Mouse (Mus musculus) CD4-positive, CD25-positive, alpha-beta regulatory T cell, adult 4 months (primary cell): Measurements from ENCODE around the gene Focad. TPM values are rescaled to one million over a fixed set of nuclear protein-coding genes. Genes with fewer than 3 reads are reported as not detected.

Experiments
- polyA plus RNA-seq, 2 experiments: library from polyadenylated mRNA; unstranded; fragments of 100-300 nt; shearing (Covaris generic); gene quantifications; one replicate each; pipeline ENCODE4 v1.2.1; 2017

The Focad gene
- polyA plus RNA-seq, 2 experiments from 2014 or later, result 16.4 to 18.4 TPM

Other genes starting within 250 kb of the Focad start
- 100 to 1,000 TPM; 119 to 131 TPM for gene Mllt3, start 61.3 kb upstream of the Focad start, polyA plus RNA-seq